Mouse (Mus musculus) left cerebral cortex, adult 8-10 months (tissue): ENCODE measurements at regions not wholly inside any gene's neighbourhood (a gene's known extent, or its start where the extent isn't known, plus 50 kb on each side); places are given as distances from the start of the nearest gene placed in this dataset.
A peak's percentile ranks its signal among the peaks of the same experiment; 100 is the strongest.

ENCODE experiments used
- DNase-seq, 2 experiments: peaks; one replicate each; pipeline ENCODE4 v3.0.0; 2022; ENCODE audit warnings: low spot score in 2 of 2

DNA sequence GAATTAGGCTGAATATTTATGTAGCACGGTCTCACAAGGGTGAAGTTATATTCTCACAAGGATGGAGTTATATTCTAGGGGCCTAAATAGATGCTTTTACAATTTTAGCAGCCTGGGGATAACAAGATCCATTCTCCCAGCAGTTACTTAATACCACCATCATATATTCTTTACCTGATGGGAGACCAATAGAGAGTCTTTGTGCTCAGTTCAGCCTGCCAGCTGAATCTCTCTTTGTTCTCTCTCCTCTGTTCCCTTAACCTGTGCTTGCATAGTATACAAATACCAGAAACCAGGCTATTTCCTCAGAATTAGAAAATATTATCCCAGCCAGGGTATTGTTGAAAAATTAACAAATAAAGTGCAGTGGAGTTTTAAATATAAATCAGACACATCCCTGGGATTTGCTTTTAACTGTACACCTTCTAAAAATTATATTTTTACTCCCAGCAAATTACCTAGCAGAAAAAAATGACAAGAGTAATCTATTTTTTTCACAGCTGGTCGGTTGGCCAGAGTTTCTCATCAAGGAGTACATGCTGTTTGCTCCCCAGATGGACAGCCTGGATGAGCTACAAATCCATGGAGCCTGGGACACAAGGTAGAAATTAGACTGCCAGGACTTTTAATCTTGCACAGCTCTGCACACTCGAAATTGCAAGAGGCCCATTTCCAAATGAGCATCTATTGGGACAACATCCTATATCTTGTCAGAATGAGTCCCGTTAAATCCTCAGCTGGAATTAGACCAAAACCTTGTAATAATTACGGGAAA is 281.0 kb upstream of the 4930452B06Rik start:
- DNase-seq = no peak

- peak; percentile 6 for DNase-seq
These were observed 269.1 kb upstream of the 4930452B06Rik start for GRCm38 (mm10) chr14:8935121-8935520.
